Mouse (Mus musculus): ENCODE results near the gene Gm21188.
"Not testable (repeated sequence)": the region's sequence is repeated elsewhere in the genome, so short reads cannot be mapped to it uniquely, and the experiment has no call there.

DNA sequence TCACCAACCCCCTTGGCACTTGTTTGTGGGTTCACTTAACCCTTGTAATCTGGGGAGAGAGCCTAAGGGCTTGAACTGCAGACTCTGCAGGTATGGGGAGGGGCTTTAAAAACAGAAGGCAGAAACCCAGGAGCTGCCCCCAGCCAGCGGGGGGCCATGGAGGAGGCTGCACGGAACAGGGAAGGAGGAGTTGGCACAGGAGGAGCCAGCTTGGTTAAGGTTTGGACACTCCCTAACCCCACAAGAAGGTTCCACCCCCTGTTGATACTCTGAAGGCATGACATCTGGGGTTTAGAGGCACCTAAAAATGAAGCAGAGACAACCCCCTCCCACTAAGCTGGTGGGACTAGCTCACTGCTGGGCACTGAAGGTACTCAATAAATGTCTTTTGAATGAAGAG lies 38.0 kb downstream of the Gm21188 start:
- not testable (repeated sequence) for TF ChIP-seq POLR2A (IDR thresholded peaks at IDR 0.05; ENCODE audit: control insufficient read depth, low read depth, low read length); CTCF (IDR thresholded peaks at IDR 0.05; ENCODE audit: control insufficient read depth, insufficient read depth, insufficient replicate concordance, low read depth, low read length)

Measured in testis, adult 2 months (tissue).